Mouse (Mus musculus) mesoderm, embryonic 11.5 days (tissue): ENCODE results near the gene Gtf2a1.
"Not testable (repeated sequence)": the region's sequence is repeated elsewhere in the genome, so short reads cannot be mapped to it uniquely, and the experiment has no call there.

Experiments used
- DNase-seq: peaks from one replicate; pipeline ENCODE4 v3.0.0-alpha.2; 2012; ENCODE audit warnings: low read depth, low spot score

Gene Gtf2a1

GRCm38 (mm10) chr12:91581204-91582070, 8.8 kb downstream of the Gtf2a1 start:
- DNase-seq = no peak

- DNase-seq = no peak
Observed at GRCm38 (mm10) chr12:91579665-91580064, 10.6 kb downstream of the Gtf2a1 start.

- no peak for DNase-seq
Observed at GRCm38 (mm10) chr12:91571708-91572107, 18.6 kb downstream of the Gtf2a1 start.

- DNase-seq = no peak
Observed at GRCm38 (mm10) chr12:91569255-91569654, 21.0 kb downstream of the Gtf2a1 start.

- DNase-seq = no peak
Observed at GRCm38 (mm10) chr12:91567145-91567544, 23.1 kb downstream of the Gtf2a1 start.

GRCm38 (mm10) chr12:91558152-91558551, 32.1 kb downstream of the Gtf2a1 start:
- not testable (repeated sequence) for DNase-seq

- DNase-seq = not testable (repeated sequence)
Observed at GRCm38 (mm10) chr12:91557358-91558005, 32.8 kb downstream of the Gtf2a1 start.

GRCm38 (mm10) chr12:91551773-91552526, 38.3 kb downstream of the Gtf2a1 start:
- no peak for DNase-seq

- no peak for DNase-seq
Observed at GRCm38 (mm10) chr12:91549471-91549870, 40.8 kb downstream of the Gtf2a1 start.

- no peak for DNase-seq
Observed at GRCm38 (mm10) chr12:91540202-91540601, 50.1 kb downstream of the Gtf2a1 start.

- DNase-seq = no peak
Observed at GRCm38 (mm10) chr12:91534514-91534913, 55.8 kb downstream of the Gtf2a1 start.

GRCm38 (mm10) chr12:91523626-91524025, 66.7 kb downstream of the Gtf2a1 start:
- DNase-seq = no peak

- DNase-seq = no peak
Observed at GRCm38 (mm10) chr12:91517808-91518207, 72.5 kb downstream of the Gtf2a1 start.

- DNase-seq = no peak
Observed at GRCm38 (mm10) chr12:91513980-91514379, 76.3 kb downstream of the Gtf2a1 start.

GRCm38 (mm10) chr12:91511766-91512165, 78.5 kb downstream of the Gtf2a1 start:
- DNase-seq = no peak
